Mouse (Mus musculus): ENCODE data around the gene Clmn. TPM values are rescaled to one million over a fixed set of nuclear protein-coding genes. Genes with fewer than 3 reads are reported as not detected.

Gene Clmn
- polyA plus RNA-seq, 1 experiment from 2014 or later, result 2.8 TPM

DNA sequence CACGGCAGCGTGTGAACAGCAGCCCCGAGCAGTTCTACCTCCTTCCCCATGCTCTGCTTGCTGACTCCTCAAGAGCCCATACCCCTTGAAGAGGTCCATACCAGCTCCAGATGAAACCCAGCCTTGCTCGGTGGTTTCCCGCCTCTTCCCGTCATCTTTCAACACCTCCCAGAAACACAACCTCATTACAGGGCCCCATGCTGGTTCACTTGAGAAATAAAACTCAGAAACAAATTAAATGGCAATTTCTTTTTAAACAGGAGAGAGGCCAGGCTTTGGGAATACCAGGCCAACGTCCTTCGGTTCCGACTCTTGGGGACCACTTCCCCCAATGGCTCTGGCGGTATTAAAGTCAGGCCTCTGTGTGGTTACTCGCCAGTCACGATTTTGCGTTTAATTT is 51.1 kb downstream of the Clmn start:
- no peak overlapping the region for H3K27ac ChIP-seq (ENCODE audit: low read depth, low read length)
- no peak overlapping the region for H3K9ac ChIP-seq (ENCODE audit: low read length)
- DNase-seq (ENCODE audit: low spot score) (no peak), ATAC-seq (replicated peaks; ENCODE audit: low FRiP score) (no peak)
- H3K4me2 ChIP-seq (ENCODE audit: low read depth, low read length, severe bottlenecking), result no peak overlapping the region
- H3K4me3 ChIP-seq (ENCODE audit: low read depth, low read length), result no peak overlapping the region
- H3K36me3 ChIP-seq (ENCODE audit: control insufficient read depth, insufficient read depth, low read length), result no peaks in the 10 kb centered on the region
- 87% methylated on average over 13 of the region's 13 CpGs for WGBS
- H3K9me3 ChIP-seq (ENCODE audit: control insufficient read depth, low read length), result no peaks in the 10 kb centered on the region
- no peaks in the 10 kb centered on the region for H3K27me3 ChIP-seq (ENCODE audit: control insufficient read depth, insufficient read depth, low read length)
- H3K4me1 ChIP-seq (replicated peaks; ENCODE audit: control insufficient read depth, insufficient read depth, low read length), result peaks cover 8% of the 10 kb centered on the region

DNA sequence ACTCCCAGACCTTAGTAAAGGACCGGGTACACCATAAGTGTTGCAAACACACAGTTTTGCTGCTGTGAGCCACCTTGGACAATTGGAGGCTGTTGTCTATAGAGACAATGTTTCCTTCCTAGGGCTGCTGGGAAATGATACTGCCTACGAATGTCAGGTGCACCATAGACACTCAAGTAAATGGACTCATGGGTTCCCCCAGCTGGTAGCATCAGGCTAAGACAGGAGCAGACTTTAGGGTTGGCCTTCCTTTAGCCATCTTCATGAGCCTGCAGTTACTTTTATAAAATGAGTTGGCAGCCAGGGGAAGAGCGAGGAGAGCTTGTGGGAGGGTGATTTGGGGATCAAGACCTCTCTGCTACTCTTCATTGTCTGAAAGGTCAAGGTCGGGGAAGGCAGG is 52.2 kb downstream of the Clmn start:
- Histone ChIP-seq H3K27ac (ENCODE audit: low read depth, low read length) (no peak overlapping the region), H3K36me3 (ENCODE audit: control insufficient read depth, insufficient read depth, low read length) (no peaks in the 10 kb centered on the region), H3K9me3 (ENCODE audit: control insufficient read depth, low read length) (no peaks in the 10 kb centered on the region), H3K4me2 (ENCODE audit: low read depth, low read length, severe bottlenecking) (no peak overlapping the region), H3K9ac (ENCODE audit: low read length) (no peak overlapping the region), H3K4me1 (replicated peaks; ENCODE audit: control insufficient read depth, insufficient read depth, low read length) (peaks cover 8% of the 10 kb centered on the region), H3K4me3 (ENCODE audit: low read depth, low read length) (no peak overlapping the region), H3K27me3 (ENCODE audit: control insufficient read depth, insufficient read depth, low read length) (no peaks in the 10 kb centered on the region)
- DNase-seq (ENCODE audit: low spot score), result no peak
- no peak for ATAC-seq (replicated peaks; ENCODE audit: low FRiP score)
- WGBS, result 68% methylated on average over 4 of the region's 4 CpGs

GRCm38 (mm10) chr12:104810923-104811443 is 53.9 kb downstream of the Clmn start:
- 83% methylated on average over 7 of the region's 7 CpGs for WGBS
- ATAC-seq (replicated peaks; ENCODE audit: low FRiP score) (no peak), DNase-seq (ENCODE audit: low spot score) (no peak)
- no peak overlapping the region for H3K4me3 ChIP-seq (ENCODE audit: low read depth, low read length)
- H3K27me3 ChIP-seq (ENCODE audit: control insufficient read depth, insufficient read depth, low read length), result no peaks in the 10 kb centered on the region
- H3K4me1 ChIP-seq (replicated peaks; ENCODE audit: control insufficient read depth, insufficient read depth, low read length), result 0 out of 2 replicates have a peak, but pooled peaks cover 1% of the 10 kb centered on the region
- no peak overlapping the region for H3K4me2 ChIP-seq (ENCODE audit: low read depth, low read length, severe bottlenecking)
- no peak overlapping the region for H3K9ac ChIP-seq (ENCODE audit: low read length)
- H3K27ac ChIP-seq (ENCODE audit: low read depth, low read length), result no peak overlapping the region
- H3K9me3 ChIP-seq (ENCODE audit: control insufficient read depth, low read length), result no peaks in the 10 kb centered on the region
- H3K36me3 ChIP-seq (ENCODE audit: control insufficient read depth, insufficient read depth, low read length), result no peaks in the 10 kb centered on the region

DNA sequence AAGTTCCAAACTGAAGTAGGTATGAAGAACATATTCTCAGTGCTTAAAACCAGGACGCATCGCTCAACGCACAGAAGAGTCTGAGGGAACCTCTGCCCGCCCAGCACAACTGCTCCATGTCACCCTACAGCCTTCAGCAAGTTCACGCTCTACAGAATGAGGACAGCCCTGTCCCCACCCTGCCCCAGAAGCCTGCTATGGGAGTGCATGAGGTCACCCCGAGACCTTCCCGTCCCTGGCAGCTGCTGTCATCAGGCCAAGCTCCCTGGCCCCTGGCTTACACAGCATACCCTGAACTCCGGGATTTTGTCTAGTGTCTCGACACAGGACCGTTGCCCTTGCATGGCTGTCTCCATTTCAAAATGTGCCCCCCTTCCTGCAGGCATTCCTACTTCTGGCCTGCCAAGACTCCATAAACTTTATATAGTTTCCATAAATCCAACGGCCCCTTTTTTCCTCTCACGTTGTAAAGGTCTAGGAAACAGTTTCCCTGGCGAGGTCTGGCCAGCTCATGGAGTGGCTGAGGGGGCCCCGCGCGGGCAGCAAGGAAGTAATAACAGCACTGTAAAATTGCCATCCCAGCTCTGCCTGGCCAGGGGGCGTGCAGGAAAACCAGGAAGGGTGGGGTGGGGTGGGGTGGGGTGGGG is 56.3 kb downstream of the Clmn start:
- Histone ChIP-seq H3K36me3 (ENCODE audit: control insufficient read depth, insufficient read depth, low read length) (no peaks in the 10 kb centered on the region), H3K4me1 (replicated peaks; ENCODE audit: control insufficient read depth, insufficient read depth, low read length) (0 out of 2 replicates have a peak, but pooled peaks cover 1% of the 10 kb centered on the region), H3K4me2 (ENCODE audit: low read depth, low read length, severe bottlenecking) (no peak overlapping the region), H3K9me3 (ENCODE audit: control insufficient read depth, low read length) (no peaks in the 10 kb centered on the region), H3K27me3 (ENCODE audit: control insufficient read depth, insufficient read depth, low read length) (no peaks in the 10 kb centered on the region), H3K4me3 (ENCODE audit: low read depth, low read length) (no peak overlapping the region), H3K27ac (ENCODE audit: low read depth, low read length) (no peak overlapping the region), H3K9ac (ENCODE audit: low read length) (no peak overlapping the region)
- WGBS, result 88% methylated on average over 17 of the region's 17 CpGs
- no peak for ATAC-seq (replicated peaks; ENCODE audit: low FRiP score)
- DNase-seq (ENCODE audit: low spot score), result no peak

DNA sequence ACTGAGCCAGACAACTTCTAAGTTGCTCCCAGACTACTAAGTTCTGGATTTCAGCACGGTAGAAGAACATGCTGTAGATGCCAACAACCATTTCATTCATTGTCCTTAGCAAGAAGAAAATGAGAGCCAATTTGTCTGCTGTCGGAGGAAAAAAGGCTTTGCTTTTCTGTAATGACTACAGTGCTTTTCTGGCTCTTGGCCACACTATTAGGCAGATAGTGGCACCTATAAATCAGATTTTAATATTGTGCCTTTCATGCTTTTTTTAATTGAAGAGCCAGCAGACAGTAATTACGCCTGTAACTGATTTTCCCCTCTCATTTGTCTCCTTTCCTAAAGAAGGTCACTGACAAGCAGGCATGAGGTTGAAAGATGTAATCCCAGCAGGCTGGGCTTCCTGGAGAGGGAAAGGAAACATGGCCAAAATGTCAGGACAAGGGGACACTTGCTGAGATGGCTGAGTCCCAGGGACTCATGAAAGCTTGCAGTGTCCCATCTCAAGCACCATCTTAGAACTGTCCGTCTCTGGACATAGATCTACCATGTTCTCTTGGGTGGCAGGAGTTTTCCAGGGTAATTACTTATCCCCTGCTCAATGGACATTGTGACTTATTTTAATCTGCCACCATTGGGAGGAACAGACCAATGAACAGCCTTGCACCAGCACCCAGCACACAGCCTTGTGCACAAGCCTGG is 58.0 kb downstream of the Clmn start:
- Histone ChIP-seq H3K36me3 (ENCODE audit: control insufficient read depth, insufficient read depth, low read length) (no peaks in the 10 kb centered on the region), H3K4me1 (replicated peaks; ENCODE audit: control insufficient read depth, insufficient read depth, low read length) (0 out of 2 replicates have a peak, but pooled peaks cover 1% of the 10 kb centered on the region), H3K4me3 (ENCODE audit: low read depth, low read length) (no peak overlapping the region), H3K27ac (ENCODE audit: low read depth, low read length) (no peak overlapping the region), H3K27me3 (ENCODE audit: control insufficient read depth, insufficient read depth, low read length) (no peaks in the 10 kb centered on the region), H3K4me2 (ENCODE audit: low read depth, low read length, severe bottlenecking) (no peak overlapping the region), H3K9me3 (ENCODE audit: control insufficient read depth, low read length) (no peaks in the 10 kb centered on the region), H3K9ac (ENCODE audit: low read length) (no peak overlapping the region)
- DNase-seq (ENCODE audit: low spot score) (no peak), ATAC-seq (replicated peaks; ENCODE audit: low FRiP score) (no peak)
- 76% methylated on average over 4 of the region's 4 CpGs for whole genome bisulfite sequencing

- H3K9me3 ChIP-seq (ENCODE audit: control insufficient read depth, low read length), result peaks cover 2% of the 10 kb centered on the region; the same call in 1 of the 2 replicates
- no peak overlapping the region for H3K27ac ChIP-seq (ENCODE audit: low read depth, low read length)
- ATAC-seq (replicated peaks; ENCODE audit: low FRiP score) (no peak), DNase-seq (ENCODE audit: low spot score) (no peak)
- 62% methylated on average over 9 of the region's 9 CpGs for whole genome bisulfite sequencing
- H3K4me1 ChIP-seq (replicated peaks; ENCODE audit: control insufficient read depth, insufficient read depth, low read length), result no peaks in the 10 kb centered on the region
- peaks cover 3% of the 10 kb centered on the region; the same call in 1 of the 2 replicates for H3K36me3 ChIP-seq (ENCODE audit: control insufficient read depth, insufficient read depth, low read length)
- no peak overlapping the region for H3K4me3 ChIP-seq (ENCODE audit: low read depth, low read length)
- no peak overlapping the region for H3K4me2 ChIP-seq (ENCODE audit: low read depth, low read length, severe bottlenecking)
- H3K27me3 ChIP-seq (ENCODE audit: control insufficient read depth, insufficient read depth, low read length), result no peaks in the 10 kb centered on the region
- no peak overlapping the region for H3K9ac ChIP-seq (ENCODE audit: low read length)
Measured at GRCm38 (mm10) chr12:104801494-104802260, 63.2 kb downstream of the Clmn start.

- Histone ChIP-seq H3K9ac (ENCODE audit: low read length) (no peak overlapping the region), H3K4me3 (ENCODE audit: low read depth, low read length) (no peak overlapping the region), H3K27me3 (ENCODE audit: control insufficient read depth, insufficient read depth, low read length) (no peaks in the 10 kb centered on the region), H3K27ac (ENCODE audit: low read depth, low read length) (no peak overlapping the region), H3K9me3 (ENCODE audit: control insufficient read depth, low read length) (peaks cover 2% of the 10 kb centered on the region; the same call in 1 of the 2 replicates), H3K4me1 (replicated peaks; ENCODE audit: control insufficient read depth, insufficient read depth, low read length) (0 out of 2 replicates have a peak, but pooled peaks cover 3% of the 10 kb centered on the region), H3K36me3 (ENCODE audit: control insufficient read depth, insufficient read depth, low read length) (peaks cover 3% of the 10 kb centered on the region; the same call in 1 of the 2 replicates), H3K4me2 (ENCODE audit: low read depth, low read length, severe bottlenecking) (no peak overlapping the region)
- ATAC-seq (replicated peaks; ENCODE audit: low FRiP score) (no peak), DNase-seq (ENCODE audit: low spot score) (no peak)
- WGBS, result 95% methylated on average over 3 of the region's 3 CpGs
Measured at GRCm38 (mm10) chr12:104799365-104799764, 65.5 kb downstream of the Clmn start.

DNA sequence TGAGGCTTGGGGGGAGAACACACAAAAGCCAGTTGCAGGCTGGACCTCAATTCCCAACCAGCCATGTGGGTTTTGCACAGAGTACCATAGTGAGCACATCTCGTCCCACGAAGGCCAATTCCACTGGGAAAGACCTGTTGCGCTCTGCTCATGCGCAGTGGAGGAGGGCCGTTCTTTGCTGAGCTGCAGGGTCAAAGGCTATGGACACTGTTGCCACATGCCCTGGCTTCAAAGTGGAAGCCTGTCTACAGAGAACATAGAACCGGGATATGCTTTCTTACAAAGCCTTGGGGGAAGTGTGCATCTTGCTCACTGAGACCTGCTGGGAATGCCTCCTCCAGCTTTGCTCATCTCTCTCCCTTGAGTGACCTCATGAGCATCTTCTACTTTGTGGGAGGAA is 67.0 kb downstream of the Clmn start:
- H3K9ac ChIP-seq (ENCODE audit: low read length), result no peak overlapping the region
- no peak overlapping the region for H3K4me3 ChIP-seq (ENCODE audit: low read depth, low read length)
- no peak for DNase-seq (ENCODE audit: low spot score)
- H3K4me2 ChIP-seq (ENCODE audit: low read depth, low read length, severe bottlenecking), result no peak overlapping the region
- peaks cover 2% of the 10 kb centered on the region; the same call in 1 of the 2 replicates for H3K9me3 ChIP-seq (ENCODE audit: control insufficient read depth, low read length)
- H3K36me3 ChIP-seq (ENCODE audit: control insufficient read depth, insufficient read depth, low read length), result peaks cover 3% of the 10 kb centered on the region; the same call in 1 of the 2 replicates
- 0 out of 2 replicates have a peak, but pooled peaks cover 3% of the 10 kb centered on the region for H3K4me1 ChIP-seq (replicated peaks; ENCODE audit: control insufficient read depth, insufficient read depth, low read length)
- no peaks in the 10 kb centered on the region for H3K27me3 ChIP-seq (ENCODE audit: control insufficient read depth, insufficient read depth, low read length)
- 92% methylated on average over 6 of the region's 6 CpGs for WGBS
- no peak overlapping the region for H3K27ac ChIP-seq (ENCODE audit: low read depth, low read length)
- no peak for ATAC-seq (replicated peaks; ENCODE audit: low FRiP score)
